Mouse (Mus musculus): Measurements from ENCODE around the gene Rsbn1l. TPM values are rescaled to one million over a fixed set of nuclear protein-coding genes. Genes with fewer than 3 reads are reported as not detected.

Rsbn1l gene
- polyA plus RNA-seq, 1 experiment from 2014 or later, result 7.1 TPM

- no peaks in the 10 kb centered on the region for H3K9me3 ChIP-seq (replicated peaks; ENCODE audit: control insufficient read depth, low read length)
- no peak overlapping the region for H3K9ac ChIP-seq (ENCODE audit: low read length)
- no peak overlapping the region for H3K4me2 ChIP-seq (ENCODE audit: low read depth, low read length)
- H3K4me3 ChIP-seq (ENCODE audit: low read length), result no peak overlapping the region
- H3K27ac ChIP-seq (ENCODE audit: low read length), result no peak overlapping the region
- H3K4me1 ChIP-seq (ENCODE audit: control insufficient read depth, insufficient read depth, low read length), result peaks cover 12% of the 10 kb centered on the region
- no peak for ATAC-seq (replicated peaks; ENCODE audit: extremely low read depth, insufficient read depth, low FRiP score)
- WGBS, result 91% methylated on average over 1 of the region's 1 CpGs
- H3K27me3 ChIP-seq (ENCODE audit: control insufficient read depth, insufficient read depth, low read length), result no peaks in the 10 kb centered on the region
- H3K36me3 ChIP-seq (ENCODE audit: control insufficient read depth, insufficient read depth), result peaks cover 2% of the 10 kb centered on the region; the same call in 1 of the 2 replicates
Observed at GRCm38 (mm10) chr5:20873146-20873545, 83.1 kb downstream of the Rsbn1l start.

GRCm38 (mm10) chr5:20865193-20865755 is 90.9 kb downstream of the Rsbn1l start:
- Histone ChIP-seq H3K27ac (ENCODE audit: low read length) (no peak overlapping the region), H3K36me3 (ENCODE audit: control insufficient read depth, insufficient read depth) (no peaks in the 10 kb centered on the region), H3K4me3 (ENCODE audit: low read length) (no peak overlapping the region), H3K9ac (ENCODE audit: low read length) (no peak overlapping the region), H3K4me1 (ENCODE audit: control insufficient read depth, insufficient read depth, low read length) (no peaks in the 10 kb centered on the region), H3K27me3 (ENCODE audit: control insufficient read depth, insufficient read depth, low read length) (no peaks in the 10 kb centered on the region), H3K9me3 (replicated peaks; ENCODE audit: control insufficient read depth, low read length) (no peaks in the 10 kb centered on the region), H3K4me2 (ENCODE audit: low read depth, low read length) (no peak overlapping the region)
- ATAC-seq (replicated peaks; ENCODE audit: extremely low read depth, insufficient read depth, low FRiP score), result no peak
- 88% methylated on average over 2 of the region's 2 CpGs for WGBS

GRCm38 (mm10) chr5:20864216-20864969 is 91.8 kb downstream of the Rsbn1l start:
- Histone ChIP-seq H3K9me3 (replicated peaks; ENCODE audit: control insufficient read depth, low read length) (0 out of 2 replicates have a peak, but pooled peaks cover under 1% of the 10 kb centered on the region), H3K27ac (ENCODE audit: low read length) (no peak overlapping the region), H3K27me3 (ENCODE audit: control insufficient read depth, insufficient read depth, low read length) (no peaks in the 10 kb centered on the region), H3K36me3 (ENCODE audit: control insufficient read depth, insufficient read depth) (peaks cover under 1% of the 10 kb centered on the region; the same call in 1 of the 2 replicates), H3K4me1 (ENCODE audit: control insufficient read depth, insufficient read depth, low read length) (no peaks in the 10 kb centered on the region), H3K4me3 (ENCODE audit: low read length) (no peak overlapping the region), H3K4me2 (ENCODE audit: low read depth, low read length) (no peak overlapping the region), H3K9ac (ENCODE audit: low read length) (no peak overlapping the region)
- WGBS, result 73% methylated on average over 4 of the region's 4 CpGs
- ATAC-seq (replicated peaks; ENCODE audit: extremely low read depth, insufficient read depth, low FRiP score), result no peak

- H3K9me3 ChIP-seq (replicated peaks; ENCODE audit: control insufficient read depth, low read length), result 0 out of 2 replicates have a peak, but pooled peaks cover 2% of the 10 kb centered on the region
- no peak; the same call in 1 of the 2 replicates for ATAC-seq (replicated peaks; ENCODE audit: extremely low read depth, insufficient read depth, low FRiP score)
- no peak overlapping the region for H3K4me2 ChIP-seq (ENCODE audit: low read depth, low read length)
- H3K27ac ChIP-seq (ENCODE audit: low read length), result no peak overlapping the region
- no peaks in the 10 kb centered on the region for H3K27me3 ChIP-seq (ENCODE audit: control insufficient read depth, insufficient read depth, low read length)
- H3K4me1 ChIP-seq (ENCODE audit: control insufficient read depth, insufficient read depth, low read length), result no peaks in the 10 kb centered on the region
- peaks cover 2% of the 10 kb centered on the region; the same call in 1 of the 2 replicates for H3K36me3 ChIP-seq (ENCODE audit: control insufficient read depth, insufficient read depth)
- H3K4me3 ChIP-seq (ENCODE audit: low read length), result no peak overlapping the region
- 94% methylated on average over 2 of the region's 2 CpGs for WGBS
- H3K9ac ChIP-seq (ENCODE audit: low read length), result no peak overlapping the region
Observed at GRCm38 (mm10) chr5:20861901-20862300, 94.3 kb downstream of the Rsbn1l start.

GRCm38 (mm10) chr5:20860565-20860964 is 95.6 kb downstream of the Rsbn1l start:
- no peak overlapping the region for H3K27ac ChIP-seq (ENCODE audit: low read length)
- H3K36me3 ChIP-seq (ENCODE audit: control insufficient read depth, insufficient read depth), result peaks cover 2% of the 10 kb centered on the region; the same call in 1 of the 2 replicates
- 0 out of 2 replicates have a peak, but pooled peaks cover 2% of the 10 kb centered on the region for H3K4me1 ChIP-seq (ENCODE audit: control insufficient read depth, insufficient read depth, low read length)
- ATAC-seq (replicated peaks; ENCODE audit: extremely low read depth, insufficient read depth, low FRiP score), result no peak
- 0 out of 2 replicates have a peak, but pooled peaks cover 2% of the 10 kb centered on the region for H3K9me3 ChIP-seq (replicated peaks; ENCODE audit: control insufficient read depth, low read length)
- H3K4me3 ChIP-seq (ENCODE audit: low read length), result no peak overlapping the region
- H3K4me2 ChIP-seq (ENCODE audit: low read depth, low read length), result no peak overlapping the region
- 86% methylated on average over 4 of the region's 4 CpGs for WGBS
- no peaks in the 10 kb centered on the region for H3K27me3 ChIP-seq (ENCODE audit: control insufficient read depth, insufficient read depth, low read length)
- no peak overlapping the region for H3K9ac ChIP-seq (ENCODE audit: low read length)

GRCm38 (mm10) chr5:20858404-20858803 is 97.8 kb downstream of the Rsbn1l start:
- Histone ChIP-seq H3K36me3 (ENCODE audit: control insufficient read depth, insufficient read depth) (peaks cover 2% of the 10 kb centered on the region; the same call in 1 of the 2 replicates), H3K27ac (ENCODE audit: low read length) (no peak overlapping the region), H3K4me2 (ENCODE audit: low read depth, low read length) (no peak overlapping the region), H3K4me3 (ENCODE audit: low read length) (no peak overlapping the region), H3K4me1 (ENCODE audit: control insufficient read depth, insufficient read depth, low read length) (peaks cover 2% of the 10 kb centered on the region; the same call in 1 of the 2 replicates), H3K27me3 (ENCODE audit: control insufficient read depth, insufficient read depth, low read length) (no peaks in the 10 kb centered on the region), H3K9me3 (replicated peaks; ENCODE audit: control insufficient read depth, low read length) (0 out of 2 replicates have a peak, but pooled peaks cover 2% of the 10 kb centered on the region), H3K9ac (ENCODE audit: low read length) (no peak overlapping the region)
- whole genome bisulfite sequencing, result 85% methylated on average over 2 of the region's 2 CpGs
- no peak for ATAC-seq (replicated peaks; ENCODE audit: extremely low read depth, insufficient read depth, low FRiP score)

- Histone ChIP-seq H3K4me2 (ENCODE audit: low read depth, low read length) (no peak overlapping the region), H3K4me1 (ENCODE audit: control insufficient read depth, insufficient read depth, low read length) (peaks cover 5% of the 10 kb centered on the region; the same call in 1 of the 2 replicates), H3K27me3 (ENCODE audit: control insufficient read depth, insufficient read depth, low read length) (no peaks in the 10 kb centered on the region), H3K36me3 (ENCODE audit: control insufficient read depth, insufficient read depth) (peaks cover 2% of the 10 kb centered on the region; the same call in 1 of the 2 replicates), H3K9me3 (replicated peaks; ENCODE audit: control insufficient read depth, low read length) (0 out of 2 replicates have a peak, but pooled peaks cover 2% of the 10 kb centered on the region), H3K9ac (ENCODE audit: low read length) (no peak overlapping the region), H3K4me3 (ENCODE audit: low read length) (no peak overlapping the region), H3K27ac (ENCODE audit: low read length) (no peak overlapping the region)
- ATAC-seq (replicated peaks; ENCODE audit: extremely low read depth, insufficient read depth, low FRiP score), result no peak
- WGBS, result 88% methylated on average over 4 of the region's 4 CpGs
Observed at GRCm38 (mm10) chr5:20855066-20855465, 101.1 kb downstream of the Rsbn1l start.

- Histone ChIP-seq H3K4me3 (ENCODE audit: low read length) (no peak overlapping the region), H3K27me3 (ENCODE audit: control insufficient read depth, insufficient read depth, low read length) (no peaks in the 10 kb centered on the region), H3K9ac (ENCODE audit: low read length) (no peak overlapping the region), H3K27ac (ENCODE audit: low read length) (no peak overlapping the region), H3K36me3 (ENCODE audit: control insufficient read depth, insufficient read depth) (no peaks in the 10 kb centered on the region), H3K4me2 (ENCODE audit: low read depth, low read length) (no peak overlapping the region), H3K4me1 (ENCODE audit: control insufficient read depth, insufficient read depth, low read length) (peaks cover 2% of the 10 kb centered on the region; the same call in 1 of the 2 replicates), H3K9me3 (replicated peaks; ENCODE audit: control insufficient read depth, low read length) (no peaks in the 10 kb centered on the region)
- no peak for ATAC-seq (replicated peaks; ENCODE audit: extremely low read depth, insufficient read depth, low FRiP score)
- 95% methylated on average over 2 of the region's 2 CpGs for WGBS
Observed at GRCm38 (mm10) chr5:20847010-20847409, 109.2 kb downstream of the Rsbn1l start.

GRCm38 (mm10) chr5:20843816-20844215 is 112.4 kb downstream of the Rsbn1l start:
- Histone ChIP-seq H3K4me3 (ENCODE audit: low read length) (no peak overlapping the region), H3K36me3 (ENCODE audit: control insufficient read depth, insufficient read depth) (no peaks in the 10 kb centered on the region), H3K4me1 (ENCODE audit: control insufficient read depth, insufficient read depth, low read length) (peaks cover 7% of the 10 kb centered on the region), H3K9ac (ENCODE audit: low read length) (no peak overlapping the region), H3K9me3 (replicated peaks; ENCODE audit: control insufficient read depth, low read length) (no peaks in the 10 kb centered on the region), H3K27me3 (ENCODE audit: control insufficient read depth, insufficient read depth, low read length) (no peaks in the 10 kb centered on the region), H3K27ac (ENCODE audit: low read length) (no peak overlapping the region), H3K4me2 (ENCODE audit: low read depth, low read length) (no peak overlapping the region)
- ATAC-seq (replicated peaks; ENCODE audit: extremely low read depth, insufficient read depth, low FRiP score), result no peak
- WGBS, result 81% methylated on average over 2 of the region's 2 CpGs

Data from heart, embryonic 16.5 days (tissue).